Mouse (Mus musculus): ENCODE results near the gene Olfr623. TPM values are rescaled to one million over a fixed set of nuclear protein-coding genes. Genes with fewer than 3 reads are reported as not detected.

The Olfr623 gene
- total and polyA plus RNA-seq, 2 experiments from 2014 or later: not detected

- H3K27me3 ChIP-seq (ENCODE audit: insufficient read depth, low read length): no peaks in the 10 kb centered on the region
- no peak overlapping the region for H3K4me3 ChIP-seq (ENCODE audit: low read length)
- DNase-seq (ENCODE audit: low spot score) (no peak), ATAC-seq (no peak)
- TF ChIP-seq CTCF (IDR thresholded peaks at IDR 0.05; ENCODE audit: low read depth): no peak
- no peaks in the 10 kb centered on the region for H3K36me3 ChIP-seq (ENCODE audit: insufficient read depth, low read length)
- no peak overlapping the region for H3K9ac ChIP-seq (replicated peaks; ENCODE audit: low read length)
- H3K27ac ChIP-seq: no peak overlapping the region
- H3K4me2 ChIP-seq (ENCODE audit: low read depth, low read length): no peak overlapping the region
- H3K4me1 ChIP-seq (ENCODE audit: insufficient read depth, low read length): no peaks in the 10 kb centered on the region
- H3K9me3 ChIP-seq (ENCODE audit: low read length): no peaks in the 10 kb centered on the region
Observed at GRCm38 (mm10) chr7:103636795-103637194, 26.7 kb downstream of the Olfr623 start.

DNA sequence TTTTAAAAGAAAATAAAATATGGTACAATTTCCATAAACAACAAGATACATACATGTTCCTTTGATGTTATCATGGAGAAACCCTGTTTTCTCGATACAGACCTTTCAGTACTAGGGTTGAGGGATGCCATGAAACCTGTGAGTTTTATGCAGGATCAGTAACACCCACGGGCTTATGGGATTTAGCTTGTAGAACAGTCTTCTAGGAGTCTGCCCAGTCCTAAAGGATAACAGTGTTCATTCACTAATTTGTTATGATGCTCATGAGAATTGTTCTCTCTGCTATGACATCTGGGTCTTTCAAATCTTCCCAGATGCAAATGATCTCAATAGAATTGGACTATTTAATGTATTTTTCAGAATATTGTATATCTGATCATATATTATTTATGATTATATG lies 51.1 kb downstream of the Olfr623 start, which contains the start of gene Olfr620:
Gene Olfr620 (minus strand): TSS at position 101 of the 400 bp plus-strand sequence.
- Histone ChIP-seq H3K4me1 (ENCODE audit: insufficient read depth, low read length) (no peaks in the 10 kb centered on the region), H3K27me3 (ENCODE audit: insufficient read depth, low read length) (no peaks in the 10 kb centered on the region), H3K4me3 (ENCODE audit: low read length) (no peak within 1 kb of the TSS), H3K27ac (no peak within 1 kb of the TSS), H3K4me2 (ENCODE audit: low read depth, low read length) (no peak within 1 kb of the TSS), H3K36me3 (ENCODE audit: insufficient read depth, low read length) (no peaks in the 10 kb centered on the region), H3K9ac (replicated peaks; ENCODE audit: low read length) (no peak within 1 kb of the TSS), H3K9me3 (ENCODE audit: low read length) (no peaks in the 10 kb centered on the region)
- 81% methylated on average over 2 of the region's 2 CpGs for WGBS
- TF ChIP-seq CTCF (IDR thresholded peaks at IDR 0.05; ENCODE audit: low read depth): no peak
- ATAC-seq (no peak), DNase-seq (ENCODE audit: low spot score) (no peak)

Other genes starting within 250 kb of the Olfr623 start
Only the 30 nearest of the 34 such genes appear.
- not detected in 2 replicates for gene Olfr605, start 218.3 kb downstream of the Olfr623 start, total RNA-seq (2014; rRNA removed)
- not detected in 2 replicates for gene Olfr605, start 218.3 kb downstream of the Olfr623 start, polyA plus RNA-seq (2015; fragmentation: Nextera tagmentation; extraction: Ambion mirVana)
- not detected in 2 replicates for gene Olfr606, start 214.7 kb downstream of the Olfr623 start, total RNA-seq (2014; rRNA removed)
- gene Olfr606, start 214.7 kb downstream of the Olfr623 start, polyA plus RNA-seq (2015; fragmentation: Nextera tagmentation; extraction: Ambion mirVana): not detected in 2 replicates
- gene Olfr607, start 199.5 kb downstream of the Olfr623 start, total RNA-seq (2014; rRNA removed): not detected in 2 replicates
- gene Olfr607, start 199.5 kb downstream of the Olfr623 start, polyA plus RNA-seq (2015; fragmentation: Nextera tagmentation; extraction: Ambion mirVana): not detected in 2 replicates
- gene Olfr608, start 193.8 kb downstream of the Olfr623 start, total RNA-seq (2014; rRNA removed): not detected in 2 replicates
- not detected in 2 replicates for gene Olfr608, start 193.8 kb downstream of the Olfr623 start, polyA plus RNA-seq (2015; fragmentation: Nextera tagmentation; extraction: Ambion mirVana)
- gene Olfr609, start 165.6 kb downstream of the Olfr623 start, total RNA-seq (2014; rRNA removed): not detected in 2 replicates
- gene Olfr609, start 165.6 kb downstream of the Olfr623 start, polyA plus RNA-seq (2015; fragmentation: Nextera tagmentation; extraction: Ambion mirVana): not detected in 2 replicates
- gene Olfr610, start 151.6 kb downstream of the Olfr623 start, total RNA-seq (2014; rRNA removed): not detected in 2 replicates
- not detected in 2 replicates for gene Olfr610, start 151.6 kb downstream of the Olfr623 start, polyA plus RNA-seq (2015; fragmentation: Nextera tagmentation; extraction: Ambion mirVana)
- gene Olfr611, start 142.9 kb downstream of the Olfr623 start, total RNA-seq (2014; rRNA removed): not detected in 2 replicates
- not detected in 2 replicates for gene Olfr611, start 142.9 kb downstream of the Olfr623 start, polyA plus RNA-seq (2015; fragmentation: Nextera tagmentation; extraction: Ambion mirVana)
- gene Olfr612, start 121.0 kb downstream of the Olfr623 start, total RNA-seq (2014; rRNA removed): not detected in 2 replicates
- gene Olfr612, start 121.0 kb downstream of the Olfr623 start, polyA plus RNA-seq (2015; fragmentation: Nextera tagmentation; extraction: Ambion mirVana): not detected in 2 replicates
- gene Olfr613, start 115.6 kb downstream of the Olfr623 start, total RNA-seq (2014; rRNA removed): not detected in 2 replicates
- gene Olfr613, start 115.6 kb downstream of the Olfr623 start, polyA plus RNA-seq (2015; fragmentation: Nextera tagmentation; extraction: Ambion mirVana): not detected in 2 replicates
- not detected in 2 replicates for gene Olfr615, start 107.6 kb downstream of the Olfr623 start, total RNA-seq (2014; rRNA removed)
- gene Olfr615, start 107.6 kb downstream of the Olfr623 start, polyA plus RNA-seq (2015; fragmentation: Nextera tagmentation; extraction: Ambion mirVana): not detected in 2 replicates
- not detected in 2 replicates for gene Olfr616, start 94.6 kb downstream of the Olfr623 start, total RNA-seq (2014; rRNA removed)
- not detected in 2 replicates for gene Olfr616, start 94.6 kb downstream of the Olfr623 start, polyA plus RNA-seq (2015; fragmentation: Nextera tagmentation; extraction: Ambion mirVana)
- gene Olfr617, start 90.6 kb downstream of the Olfr623 start, total RNA-seq (2014; rRNA removed): not detected in 2 replicates
- not detected in 2 replicates for gene Olfr617, start 90.6 kb downstream of the Olfr623 start, polyA plus RNA-seq (2015; fragmentation: Nextera tagmentation; extraction: Ambion mirVana)
- 0.11 TPM in 1 of 2 replicates, not detected in the other for gene Olfr618, start 73.6 kb downstream of the Olfr623 start, total RNA-seq (2014; rRNA removed)
- not detected in 2 replicates for gene Olfr618, start 73.6 kb downstream of the Olfr623 start, polyA plus RNA-seq (2015; fragmentation: Nextera tagmentation; extraction: Ambion mirVana)
- not detected in 2 replicates for gene Olfr619, start 63.1 kb downstream of the Olfr623 start, total RNA-seq (2014; rRNA removed)
- gene Olfr619, start 63.1 kb downstream of the Olfr623 start, polyA plus RNA-seq (2015; fragmentation: Nextera tagmentation; extraction: Ambion mirVana): not detected in 2 replicates
- gene Olfr620, start 51.2 kb downstream of the Olfr623 start, total RNA-seq (2014; rRNA removed): not detected in 2 replicates
- gene Olfr620, start 51.2 kb downstream of the Olfr623 start, polyA plus RNA-seq (2015; fragmentation: Nextera tagmentation; extraction: Ambion mirVana): not detected in 2 replicates
- not detected in 2 replicates for gene Olfr622, start 21.0 kb downstream of the Olfr623 start, total RNA-seq (2014; rRNA removed)
- not detected in 2 replicates for gene Olfr622, start 21.0 kb downstream of the Olfr623 start, polyA plus RNA-seq (2015; fragmentation: Nextera tagmentation; extraction: Ambion mirVana)
- not detected in 2 replicates for gene Olfr624, start 7.5 kb upstream of the Olfr623 start, total RNA-seq (2014; rRNA removed)
- 0.05 TPM in 1 of 2 replicates, not detected in the other for gene Olfr624, start 7.5 kb upstream of the Olfr623 start, polyA plus RNA-seq (2015; fragmentation: Nextera tagmentation; extraction: Ambion mirVana)
- not detected in 2 replicates for gene Olfr625-ps1, start 19.0 kb upstream of the Olfr623 start, total RNA-seq (2014; rRNA removed)
- gene Olfr625-ps1, start 19.0 kb upstream of the Olfr623 start, polyA plus RNA-seq (2015; fragmentation: Nextera tagmentation; extraction: Ambion mirVana): not detected in 2 replicates
- gene Olfr243, start 51.0 kb upstream of the Olfr623 start, total RNA-seq (2014; rRNA removed): not detected in 2 replicates
- gene Olfr243, start 51.0 kb upstream of the Olfr623 start, polyA plus RNA-seq (2015; fragmentation: Nextera tagmentation; extraction: Ambion mirVana): not detected in 2 replicates
- not detected in 2 replicates for gene Olfr628, start 66.7 kb upstream of the Olfr623 start, total RNA-seq (2014; rRNA removed)
- not detected in 2 replicates for gene Olfr628, start 66.7 kb upstream of the Olfr623 start, polyA plus RNA-seq (2015; fragmentation: Nextera tagmentation; extraction: Ambion mirVana)
- not detected in 2 replicates for gene Olfr629, start 81.2 kb upstream of the Olfr623 start, total RNA-seq (2014; rRNA removed)
- not detected in 2 replicates for gene Olfr629, start 81.2 kb upstream of the Olfr623 start, polyA plus RNA-seq (2015; fragmentation: Nextera tagmentation; extraction: Ambion mirVana)
- gene Olfr630, start 93.6 kb upstream of the Olfr623 start, total RNA-seq (2014; rRNA removed): not detected in 2 replicates
- not detected in 2 replicates for gene Olfr630, start 93.6 kb upstream of the Olfr623 start, polyA plus RNA-seq (2015; fragmentation: Nextera tagmentation; extraction: Ambion mirVana)
- not detected in 2 replicates for gene Olfr69, start 107.9 kb upstream of the Olfr623 start, total RNA-seq (2014; rRNA removed)
- gene Olfr69, start 107.9 kb upstream of the Olfr623 start, polyA plus RNA-seq (2015; fragmentation: Nextera tagmentation; extraction: Ambion mirVana): not detected in 2 replicates
- gene Olfr68, start 116.0 kb upstream of the Olfr623 start, total RNA-seq (2014; rRNA removed): not detected in 2 replicates
- gene Olfr68, start 116.0 kb upstream of the Olfr623 start, polyA plus RNA-seq (2015; fragmentation: Nextera tagmentation; extraction: Ambion mirVana): not detected in 2 replicates
- not detected in 2 replicates for gene Olfr67, start 128.1 kb upstream of the Olfr623 start, total RNA-seq (2014; rRNA removed)
- not detected in 2 replicates for gene Olfr67, start 128.1 kb upstream of the Olfr623 start, polyA plus RNA-seq (2015; fragmentation: Nextera tagmentation; extraction: Ambion mirVana)
- 146 and 311 TPM in 2 replicates for gene Hbb-bt, start 150.3 kb upstream of the Olfr623 start, total RNA-seq (2014; rRNA removed)
- gene Hbb-bt, start 150.3 kb upstream of the Olfr623 start, polyA plus RNA-seq (2015; fragmentation: Nextera tagmentation; extraction: Ambion mirVana): 213 and 218 TPM in 2 replicates
- gene Hbb-bs, start 164.4 kb upstream of the Olfr623 start, total RNA-seq (2014; rRNA removed): 1,334 and 1,616 TPM in 2 replicates
- 849 and 1,064 TPM in 2 replicates for gene Hbb-bs, start 164.4 kb upstream of the Olfr623 start, polyA plus RNA-seq (2015; fragmentation: Nextera tagmentation; extraction: Ambion mirVana)
- not detected in 2 replicates for gene Hbb-bh2, start 176.8 kb upstream of the Olfr623 start, total RNA-seq (2014; rRNA removed)
- not detected in 2 replicates for gene Hbb-bh2, start 176.8 kb upstream of the Olfr623 start, polyA plus RNA-seq (2015; fragmentation: Nextera tagmentation; extraction: Ambion mirVana)
- gene Hbb-bh1, start 179.5 kb upstream of the Olfr623 start, total RNA-seq (2014; rRNA removed): not detected in 2 replicates
- gene Hbb-bh1, start 179.5 kb upstream of the Olfr623 start, polyA plus RNA-seq (2015; fragmentation: Nextera tagmentation; extraction: Ambion mirVana): not detected in 2 replicates
- not detected in 2 replicates for gene Hbb-y, start 189.5 kb upstream of the Olfr623 start, total RNA-seq (2014; rRNA removed)
- gene Hbb-y, start 189.5 kb upstream of the Olfr623 start, polyA plus RNA-seq (2015; fragmentation: Nextera tagmentation; extraction: Ambion mirVana): 0.30 and 1.1 TPM in 2 replicates